Mouse (Mus musculus) liver, embryonic 13.5 days (tissue): ENCODE measurements around the gene Amhr2. TPM values are rescaled to one million over a fixed set of nuclear protein-coding genes. Genes with fewer than 3 reads are reported as not detected.
A peak's percentile ranks its signal among the peaks of the same experiment; 100 is the strongest.

ENCODE experiments used
- ATAC-seq: fragments of 200-750 bp; cut with Nextera tagmentation; 2 replicates; pipeline ENCODE4 v1.8.0; 2017; ENCODE audit warnings: low read depth, mild to moderate bottlenecking, moderate number of reproducible peaks, moderate library complexity
- DNase-seq: peaks from one replicate; pipeline ENCODE4 v3.0.0; 2022
- H3K27ac ChIP-seq: fragments of 300-500 bp; sonication (generic); 2 replicates; pipeline ENCODE4 v1.5.1; 2015; ENCODE audit warnings: moderate library complexity, mild to moderate bottlenecking, inconsistent platforms
- H3K27me3 ChIP-seq: fragments of 300-500 bp; sonication (generic); 2 replicates; pipeline ENCODE4 v1.6.1; 2015; ENCODE audit warnings: mild to moderate bottlenecking, inconsistent platforms
- H3K36me3 ChIP-seq: fragments of 300-500 bp; sonication (generic); 2 replicates; pipeline ENCODE4 v1.6.1; 2015; ENCODE audit warnings: mild to moderate bottlenecking, inconsistent platforms
- H3K4me1 ChIP-seq: fragments of 300-500 bp; sonication (generic); replicated peaks from 2 replicates; pipeline ENCODE4 v1.6.1; 2015; ENCODE audit warnings: inconsistent platforms
- H3K4me2 ChIP-seq: fragments of 300-500 bp; sonication (generic); 2 replicates; pipeline ENCODE4 v1.6.1; 2015; ENCODE audit warnings: inconsistent platforms, mild to moderate bottlenecking, moderate library complexity
- H3K4me3 ChIP-seq: fragments of 300-500 bp; sonication (generic); replicated peaks from 2 replicates; pipeline ENCODE4 v1.5.1; 2015; ENCODE audit warnings: mild to moderate bottlenecking, inconsistent platforms
- H3K9ac ChIP-seq: fragments of 300-500 bp; sonication (generic); 2 replicates; pipeline ENCODE4 v1.6.1; 2015; ENCODE audit warnings: mild to moderate bottlenecking, inconsistent platforms
- H3K9me3 ChIP-seq: fragments of 300-500 bp; sonication (generic); replicated peaks from 2 replicates; pipeline ENCODE4 v1.6.1; 2016; ENCODE audit warnings: inconsistent platforms
- WGBS: fragments of 180-500 bp; shearing (Covaris S2); methylation state at CpG from one replicate; pipeline ENCODE4 v1.1.7; 2015; ENCODE audit not compliant: insufficient replicate concordance; 5-methylcytosine and 5-hydroxymethylcytosine counted together
- polyA plus RNA-seq: library from polyadenylated mRNA; unstranded; fragments of >200 nt; fragmentation: Nextera tagmentation; extraction: Ambion mirVana; gene quantifications from 2 replicates; pipeline ENCODE4 v1.2.1, GENCODE M21; 2015

The Amhr2 gene
- polyA plus RNA-seq, 1 experiment from 2014 or later, result 0.14 TPM

GRCm38 (mm10) chr15:102426963-102427362, 18.2 kb upstream of the Amhr2 start:
- Histone ChIP-seq H3K9ac (no peak overlapping the region), H3K27ac (no peak overlapping the region), H3K4me3 (no peak overlapping the region), H3K27me3 (no peaks in the 10 kb centered on the region), H3K36me3 (peaks cover 90% of the 10 kb centered on the region), H3K4me2 (no peak overlapping the region), H3K9me3 (no peaks in the 10 kb centered on the region), H3K4me1 (no peaks in the 10 kb centered on the region)
- ATAC-seq (no peak), DNase-seq (no peak)
- 91% methylated on average over 1 of the region's 1 CpGs for WGBS

GRCm38 (mm10) chr15:102432046-102432445, 13.1 kb upstream of the Amhr2 start:
- DNase-seq (no peak), ATAC-seq (no peak)
- no peaks in the 10 kb centered on the region for H3K9me3 ChIP-seq
- H3K9ac ChIP-seq, result no peak overlapping the region
- 64% methylated on average over 1 of the region's 1 CpGs for WGBS
- H3K27me3 ChIP-seq, result no peaks in the 10 kb centered on the region
- peaks cover 83% of the 10 kb centered on the region for H3K36me3 ChIP-seq
- H3K4me2 ChIP-seq, result no peak overlapping the region
- no peak overlapping the region for H3K4me3 ChIP-seq
- no peak overlapping the region for H3K27ac ChIP-seq
- no peaks in the 10 kb centered on the region for H3K4me1 ChIP-seq

- peaks cover 72% of the 10 kb centered on the region for H3K36me3 ChIP-seq
- no peak for ATAC-seq
- no peak for DNase-seq
- H3K4me3 ChIP-seq, result no peak overlapping the region
- H3K27me3 ChIP-seq, result no peaks in the 10 kb centered on the region
- H3K9ac ChIP-seq, result no peak overlapping the region
- H3K9me3 ChIP-seq, result no peaks in the 10 kb centered on the region
- H3K4me1 ChIP-seq, result no peaks in the 10 kb centered on the region
- H3K27ac ChIP-seq, result no peak overlapping the region
- WGBS, result 80% methylated on average over 4 of the region's 4 CpGs
- no peak overlapping the region for H3K4me2 ChIP-seq
Measured at GRCm38 (mm10) chr15:102433173-102433572, 12.0 kb upstream of the Amhr2 start.

GRCm38 (mm10) chr15:102442490-102442889, 2.7 kb upstream of the Amhr2 start:
- no peak overlapping the region for H3K4me2 ChIP-seq
- H3K36me3 ChIP-seq, result no peaks in the 10 kb centered on the region
- no peak overlapping the region for H3K4me3 ChIP-seq
- 38% methylated on average over 2 of the region's 2 CpGs for WGBS
- ATAC-seq (peak; percentile 52; the same call in 1 of the 2 replicates), DNase-seq (peak; percentile 65)
- H3K27me3 ChIP-seq, result no peaks in the 10 kb centered on the region
- no peaks in the 10 kb centered on the region for H3K9me3 ChIP-seq
- H3K27ac ChIP-seq, result no peak overlapping the region
- H3K4me1 ChIP-seq, result peaks cover 12% of the 10 kb centered on the region
- H3K9ac ChIP-seq, result no peak overlapping the region

- H3K9me3 ChIP-seq, result no peaks in the 10 kb centered on the region
- H3K36me3 ChIP-seq, result no peaks in the 10 kb centered on the region
- no peak overlapping the region for H3K4me3 ChIP-seq
- no peak overlapping the region for H3K4me2 ChIP-seq
- H3K9ac ChIP-seq, result no peak overlapping the region
- no peak overlapping the region for H3K27ac ChIP-seq
- 18% methylated on average over 5 of the region's 6 CpGs for WGBS
- DNase-seq (no peak), ATAC-seq (no peak)
- no peaks in the 10 kb centered on the region for H3K27me3 ChIP-seq
- peaks cover 18% of the 10 kb centered on the region for H3K4me1 ChIP-seq
Measured at GRCm38 (mm10) chr15:102446448-102446847, 1.3 kb downstream of the Amhr2 start.

- Histone ChIP-seq H3K27me3 (no peaks in the 10 kb centered on the region), H3K36me3 (no peaks in the 10 kb centered on the region), H3K4me2 (no peak overlapping the region), H3K27ac (no peak overlapping the region), H3K9me3 (no peaks in the 10 kb centered on the region), H3K9ac (no peak overlapping the region), H3K4me3 (no peak overlapping the region), H3K4me1 (peaks cover 18% of the 10 kb centered on the region)
- 56% methylated on average over 8 of the region's 8 CpGs for WGBS
- DNase-seq (no peak), ATAC-seq (no peak)
Measured at GRCm38 (mm10) chr15:102449366-102449765, 4.2 kb downstream of the Amhr2 start.

- ATAC-seq (peak; percentile 52), DNase-seq (no peak)
- H3K9ac ChIP-seq, result no peak overlapping the region
- H3K4me1 ChIP-seq, result peaks cover 19% of the 10 kb centered on the region
- WGBS, result 36% methylated on average over 7 of the region's 7 CpGs
- H3K9me3 ChIP-seq, result no peaks in the 10 kb centered on the region
- H3K4me2 ChIP-seq, result peak overlapping the region; percentile 6; the same call in 1 of the 2 replicates
- no peak overlapping the region for H3K4me3 ChIP-seq
- no peaks in the 10 kb centered on the region for H3K36me3 ChIP-seq
- no peak overlapping the region for H3K27ac ChIP-seq
- no peaks in the 10 kb centered on the region for H3K27me3 ChIP-seq
Measured at GRCm38 (mm10) chr15:102450928-102451327, 5.8 kb downstream of the Amhr2 start.

GRCm38 (mm10) chr15:102451666-102452430, 6.7 kb downstream of the Amhr2 start:
- no peaks in the 10 kb centered on the region for H3K36me3 ChIP-seq
- H3K9me3 ChIP-seq, result no peaks in the 10 kb centered on the region
- H3K4me3 ChIP-seq, result no peak overlapping the region
- no peak overlapping the region for H3K9ac ChIP-seq
- 77% methylated on average over 26 of the region's 26 CpGs for WGBS
- no peak overlapping the region for H3K27ac ChIP-seq
- H3K27me3 ChIP-seq, result no peaks in the 10 kb centered on the region
- ATAC-seq, result no peak
- no peak for DNase-seq
- H3K4me1 ChIP-seq, result peaks cover 17% of the 10 kb centered on the region
- no peak overlapping the region for H3K4me2 ChIP-seq

GRCm38 (mm10) chr15:102455993-102456392, 10.8 kb downstream of the Amhr2 start:
- Histone ChIP-seq H3K4me1 (peaks cover 52% of the 10 kb centered on the region), H3K4me3 (no peak overlapping the region), H3K27ac (no peak overlapping the region), H3K4me2 (no peak overlapping the region), H3K9ac (no peak overlapping the region), H3K9me3 (no peaks in the 10 kb centered on the region), H3K27me3 (no peaks in the 10 kb centered on the region), H3K36me3 (no peaks in the 10 kb centered on the region)
- DNase-seq (peak; percentile 25), ATAC-seq (no peak)
- WGBS, result 50% methylated on average over 6 of the region's 6 CpGs

GRCm38 (mm10) chr15:102458050-102458736, 13.0 kb downstream of the Amhr2 start:
- no peaks in the 10 kb centered on the region for H3K9me3 ChIP-seq
- no peaks in the 10 kb centered on the region for H3K27me3 ChIP-seq
- no peak for DNase-seq
- peak overlapping the region; percentile 90 for H3K27ac ChIP-seq
- peaks cover 63% of the 10 kb centered on the region for H3K4me1 ChIP-seq
- no peak for ATAC-seq
- H3K4me3 ChIP-seq, result peak overlapping the region; percentile 64
- peak overlapping the region; percentile 83 for H3K4me2 ChIP-seq
- WGBS, result 33% methylated on average over 5 of the region's 5 CpGs
- peak overlapping the region; percentile 73 for H3K9ac ChIP-seq
- H3K36me3 ChIP-seq, result peaks cover 12% of the 10 kb centered on the region

- Histone ChIP-seq H3K27me3 (no peaks in the 10 kb centered on the region), H3K9ac (peak within 1 kb of the TSS; percentile 73), H3K36me3 (peaks cover 19% of the 10 kb centered on the region), H3K9me3 (no peaks in the 10 kb centered on the region), H3K4me1 (peaks cover 66% of the 10 kb centered on the region), H3K4me3 (peak within 1 kb of the TSS; percentile 64), H3K27ac (peak within 1 kb of the TSS; percentile 90), H3K4me2 (peak within 1 kb of the TSS; percentile 83)
- peak; percentile 79 for ATAC-seq
- peak; percentile 89 for DNase-seq
- under 1% methylated on average over 19 of the region's 19 CpGs for WGBS
Measured at GRCm38 (mm10) chr15:102458904-102459317, 13.7 kb downstream of the Amhr2 start, which contains the start of gene Prr13. TSS of gene Prr13 (plus strand) at chr15:102459028.
